Mouse (Mus musculus): Measurements from ENCODE around the gene A630095N17Rik.

Gene A630095N17Rik

DNA sequence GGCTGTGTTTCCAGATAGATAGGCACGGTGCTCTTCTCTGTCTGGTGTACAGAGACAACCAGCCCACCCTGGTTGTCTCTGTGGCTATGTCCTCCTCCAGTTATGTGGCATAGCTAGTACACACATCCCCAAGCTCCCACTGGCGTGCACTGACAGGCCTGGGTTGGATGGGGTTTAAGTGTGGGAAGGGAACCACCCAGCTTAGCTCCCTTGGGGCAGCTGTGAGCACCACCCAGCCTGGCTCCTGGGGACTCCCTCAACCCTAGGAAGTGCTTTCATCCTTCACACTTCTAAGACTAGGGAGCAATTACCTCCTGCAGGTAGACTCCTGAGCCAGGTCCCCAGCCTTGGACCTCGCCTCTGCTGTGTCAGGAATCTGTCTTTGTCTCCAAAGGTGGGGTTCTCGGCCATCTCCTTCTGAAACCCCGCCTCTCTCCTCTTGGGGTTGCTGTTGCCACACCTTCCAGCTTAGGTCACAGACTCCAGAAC is at the start of gene A630095N17Rik:
Gene A630095N17Rik (minus strand): TSS at position 439 of the 489 bp plus-strand sequence.
- H3K9me3 ChIP-seq (ENCODE audit: low read length), result peaks cover 6% of the 10 kb centered on the region; the same call in 1 of the 2 replicates
- H3K4me3 ChIP-seq (replicated peaks; ENCODE audit: low read length), result no peak within 1 kb of the TSS
- H3K36me3 ChIP-seq (ENCODE audit: insufficient read depth, low read length), result peaks cover 20% of the 10 kb centered on the region
- H3K27me3 ChIP-seq (ENCODE audit: insufficient read depth, low read length), result no peaks in the 10 kb centered on the region
- TF ChIP-seq NANOG (IDR thresholded peaks at IDR 0.05; ENCODE audit: borderline replicate concordance, low read length) (no peak), POU5F1 (IDR thresholded peaks at IDR 0.05; ENCODE audit: borderline replicate concordance, low read length) (no peak), CTCF (conservative IDR thresholded peaks at IDR 0.05; ENCODE audit: low read length) (no peak)
- peaks cover 73% of the 10 kb centered on the region for H3K4me1 ChIP-seq (replicated peaks; ENCODE audit: low read depth, low read length)

DNA sequence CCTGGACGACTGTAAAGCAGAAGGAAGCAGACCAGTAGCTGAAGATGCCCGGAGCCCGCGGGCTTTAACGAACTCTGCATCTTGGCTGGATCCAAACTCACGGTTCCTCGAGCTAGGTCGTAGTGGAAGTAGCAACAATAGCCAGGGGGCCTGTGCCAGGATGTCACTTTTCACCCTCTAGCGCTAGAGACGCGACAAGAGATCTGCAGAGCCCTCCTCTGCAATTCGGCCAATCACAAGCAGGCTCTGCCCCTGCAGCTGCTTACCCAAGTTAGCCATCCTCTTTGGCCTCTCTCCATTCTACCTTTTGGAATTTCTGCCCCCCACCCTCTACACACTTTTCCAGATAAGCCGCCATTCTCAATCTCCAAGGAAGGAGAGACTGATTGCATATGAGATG is 46.3 kb upstream of the A630095N17Rik start, which contains the start of gene Resp18:
Gene Resp18 (minus strand): TSS at position 188 of the 400 bp plus-strand sequence.
- peaks cover 51% of the 10 kb centered on the region for H3K27me3 ChIP-seq (ENCODE audit: insufficient read depth, low read length)
- peak within 1 kb of the TSS; percentile 65 for H3K4me3 ChIP-seq (replicated peaks; ENCODE audit: low read length)
- H3K36me3 ChIP-seq (ENCODE audit: insufficient read depth, low read length), result no peaks in the 10 kb centered on the region
- H3K9me3 ChIP-seq (ENCODE audit: low read length), result peaks cover 14% of the 10 kb centered on the region
- peaks cover 21% of the 10 kb centered on the region for H3K4me1 ChIP-seq (replicated peaks; ENCODE audit: low read depth, low read length)
- TF ChIP-seq NANOG (IDR thresholded peaks at IDR 0.05; ENCODE audit: borderline replicate concordance, low read length) (no peak), CTCF (conservative IDR thresholded peaks at IDR 0.05; ENCODE audit: low read length) (no peak), POU5F1 (IDR thresholded peaks at IDR 0.05; ENCODE audit: borderline replicate concordance, low read length) (no peak)

DNA sequence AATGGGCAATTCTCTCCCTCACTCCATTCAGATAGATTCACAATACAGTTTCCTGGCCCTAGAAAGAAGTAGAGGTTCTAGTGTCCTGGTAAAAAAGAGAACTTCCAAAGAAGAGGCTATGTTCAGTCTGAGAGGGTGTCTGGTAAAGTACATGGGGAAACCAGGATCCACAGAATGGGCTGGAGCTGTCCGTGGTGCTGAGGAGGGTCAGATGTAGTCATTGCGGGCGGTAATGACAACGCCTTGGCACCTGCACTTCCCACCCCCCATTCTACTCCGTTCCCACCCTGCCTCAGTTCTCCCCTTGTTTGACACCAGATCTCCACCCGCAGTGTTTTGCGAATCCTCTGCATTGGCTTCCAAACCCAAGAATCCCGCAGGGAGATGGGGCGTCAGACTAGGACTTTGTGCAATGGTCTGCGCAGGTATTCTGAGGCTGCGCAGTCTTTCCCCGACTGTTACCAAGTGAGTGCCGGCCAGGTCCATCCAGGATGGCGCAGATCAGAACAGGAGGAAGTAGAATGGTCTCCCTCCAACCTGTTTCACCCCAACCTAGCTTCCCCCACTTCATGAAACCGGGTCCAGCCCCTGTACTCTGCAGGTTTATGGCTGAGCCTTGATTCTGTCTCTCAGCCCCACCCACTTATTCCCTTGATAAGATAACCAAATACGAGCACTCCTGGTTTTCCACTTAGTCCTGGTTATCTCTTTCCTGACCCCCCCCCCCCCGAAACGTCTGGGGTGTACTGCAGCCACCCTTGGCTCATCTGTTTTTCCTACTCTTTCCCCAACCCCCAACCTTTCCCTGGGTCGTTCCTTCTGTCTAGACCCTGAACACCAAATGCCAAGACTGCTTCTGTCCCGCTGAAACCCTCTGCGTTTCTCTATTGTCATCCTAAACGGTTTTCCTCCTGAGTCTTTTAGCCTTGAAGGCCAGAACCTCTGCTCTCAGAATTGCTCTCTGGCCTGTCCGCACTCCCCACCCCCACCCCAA is 45.6 kb upstream of the A630095N17Rik start:
- H3K36me3 ChIP-seq (ENCODE audit: insufficient read depth, low read length), result no peaks in the 10 kb centered on the region
- TF ChIP-seq NANOG (IDR thresholded peaks at IDR 0.05; ENCODE audit: borderline replicate concordance, low read length) (no peak), POU5F1 (IDR thresholded peaks at IDR 0.05; ENCODE audit: borderline replicate concordance, low read length) (no peak), CTCF (conservative IDR thresholded peaks at IDR 0.05; ENCODE audit: low read length) (no peak)
- H3K4me1 ChIP-seq (replicated peaks; ENCODE audit: low read depth, low read length), result peaks cover 15% of the 10 kb centered on the region
- peaks cover 14% of the 10 kb centered on the region for H3K9me3 ChIP-seq (ENCODE audit: low read length)
- H3K27me3 ChIP-seq (ENCODE audit: insufficient read depth, low read length), result peaks cover 54% of the 10 kb centered on the region
- peak overlapping the region; percentile 65 for H3K4me3 ChIP-seq (replicated peaks; ENCODE audit: low read length)

DNA sequence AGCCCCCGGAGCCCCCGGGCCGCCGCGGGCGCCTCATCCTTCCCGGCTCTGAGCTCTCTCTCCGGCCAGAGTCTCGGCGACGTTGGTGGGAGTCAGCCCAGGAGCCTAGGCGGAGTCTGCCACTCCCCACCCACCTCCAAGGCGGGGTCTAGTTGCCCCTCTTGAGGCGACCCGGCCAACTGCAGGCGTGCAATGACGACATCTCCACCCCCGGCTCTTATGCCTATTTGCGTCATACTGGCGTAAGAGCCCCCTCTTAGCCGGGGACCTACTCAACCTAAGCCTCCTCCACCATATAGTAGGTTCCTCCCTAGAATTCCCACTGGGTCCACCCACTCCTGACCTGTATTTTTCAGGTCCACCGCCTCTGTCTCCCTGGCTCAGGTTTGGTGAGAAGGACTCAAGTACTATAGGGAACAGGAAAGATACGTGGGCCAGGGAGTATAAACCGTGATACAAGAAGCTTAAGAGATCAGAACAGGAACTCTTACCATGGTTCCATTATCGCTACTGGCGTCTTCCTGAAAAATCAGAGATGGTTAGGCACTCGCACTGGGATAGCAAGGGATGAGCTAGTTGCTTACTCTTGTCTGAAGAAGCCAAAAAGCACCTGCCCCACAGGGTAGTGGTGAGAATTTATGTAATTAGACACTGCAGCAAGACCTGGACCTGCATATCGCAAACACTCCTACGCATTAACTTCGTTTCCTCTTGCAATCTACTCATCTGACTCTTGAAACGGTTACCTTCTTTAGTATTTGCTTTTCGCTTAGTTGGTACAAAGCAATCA is 32.4 kb upstream of the A630095N17Rik start, which contains the start of gene Ptprn:
Gene Ptprn (minus strand): TSS at position 412 of the 790 bp plus-strand sequence.
- H3K4me3 ChIP-seq (replicated peaks; ENCODE audit: low read length), result peak within 1 kb of the TSS; percentile 80
- H3K36me3 ChIP-seq (ENCODE audit: insufficient read depth, low read length), result no peaks in the 10 kb centered on the region
- TF ChIP-seq CTCF (conservative IDR thresholded peaks at IDR 0.05; ENCODE audit: low read length) (0 out of 2 replicates have a peak, but pooled peaks have one; percentile 10), POU5F1 (IDR thresholded peaks at IDR 0.05; ENCODE audit: borderline replicate concordance, low read length) (no peak), NANOG (IDR thresholded peaks at IDR 0.05; ENCODE audit: borderline replicate concordance, low read length) (no peak)
- peaks cover 41% of the 10 kb centered on the region for H3K27me3 ChIP-seq (ENCODE audit: insufficient read depth, low read length)
- peaks cover 19% of the 10 kb centered on the region for H3K4me1 ChIP-seq (replicated peaks; ENCODE audit: low read depth, low read length)
- H3K9me3 ChIP-seq (ENCODE audit: low read length), result no peaks in the 10 kb centered on the region

DNA sequence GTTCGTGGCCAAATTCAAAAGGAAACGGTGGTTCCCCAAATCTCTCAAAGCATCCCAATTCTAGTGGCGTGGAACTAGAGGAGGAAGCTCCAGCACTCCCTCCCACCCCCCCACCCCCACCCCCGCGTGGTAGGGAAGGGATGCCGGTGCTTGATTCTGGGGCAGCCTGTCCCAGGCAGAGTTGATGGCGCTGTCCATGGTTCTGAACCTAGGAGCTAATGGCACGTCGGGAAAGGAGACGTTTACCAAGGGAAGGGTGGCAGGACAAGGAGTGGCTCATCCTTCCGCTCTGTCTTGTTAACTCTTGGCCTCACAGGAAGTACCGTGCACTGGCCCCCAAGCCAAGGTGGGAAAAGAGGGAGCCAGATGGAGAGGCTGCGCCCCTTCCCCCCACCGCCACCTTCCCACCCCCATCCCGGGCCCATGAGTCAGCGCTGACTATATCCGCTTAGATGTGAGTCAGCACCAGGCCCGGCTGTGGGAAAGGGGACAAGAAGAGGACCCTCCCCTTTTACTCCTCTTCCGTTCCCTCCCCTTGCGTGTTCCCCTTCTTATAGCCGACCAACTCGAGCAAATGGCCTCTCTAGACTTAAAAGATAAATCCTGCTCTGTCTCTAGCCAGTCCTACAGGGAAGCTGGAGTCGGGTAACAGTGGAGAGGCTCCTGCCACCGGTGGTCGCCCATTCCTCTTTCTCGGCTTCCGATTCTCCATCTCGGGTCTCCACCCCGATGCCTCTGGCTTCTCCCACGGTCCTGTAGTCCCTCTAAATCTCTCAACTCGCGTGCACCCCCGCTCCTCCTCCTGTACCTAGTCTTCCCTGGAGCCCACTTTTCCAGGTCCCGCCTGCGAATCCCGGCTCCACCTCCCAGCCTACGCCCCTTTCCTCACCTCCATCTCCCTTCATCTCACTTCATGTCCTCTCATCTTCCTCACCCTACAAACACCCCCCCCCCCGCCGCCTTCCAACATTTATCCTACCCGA is 31.4 kb upstream of the A630095N17Rik start:
- Histone ChIP-seq H3K27me3 (ENCODE audit: insufficient read depth, low read length) (peaks cover 33% of the 10 kb centered on the region), H3K9me3 (ENCODE audit: low read length) (no peaks in the 10 kb centered on the region), H3K4me1 (replicated peaks; ENCODE audit: low read depth, low read length) (peaks cover 19% of the 10 kb centered on the region), H3K36me3 (ENCODE audit: insufficient read depth, low read length) (no peaks in the 10 kb centered on the region), H3K4me3 (replicated peaks; ENCODE audit: low read length) (peak overlapping the region; percentile 80)
- TF ChIP-seq CTCF (conservative IDR thresholded peaks at IDR 0.05; ENCODE audit: low read length) (no peak), NANOG (IDR thresholded peaks at IDR 0.05; ENCODE audit: borderline replicate concordance, low read length) (no peak), POU5F1 (IDR thresholded peaks at IDR 0.05; ENCODE audit: borderline replicate concordance, low read length) (no peak)

DNA sequence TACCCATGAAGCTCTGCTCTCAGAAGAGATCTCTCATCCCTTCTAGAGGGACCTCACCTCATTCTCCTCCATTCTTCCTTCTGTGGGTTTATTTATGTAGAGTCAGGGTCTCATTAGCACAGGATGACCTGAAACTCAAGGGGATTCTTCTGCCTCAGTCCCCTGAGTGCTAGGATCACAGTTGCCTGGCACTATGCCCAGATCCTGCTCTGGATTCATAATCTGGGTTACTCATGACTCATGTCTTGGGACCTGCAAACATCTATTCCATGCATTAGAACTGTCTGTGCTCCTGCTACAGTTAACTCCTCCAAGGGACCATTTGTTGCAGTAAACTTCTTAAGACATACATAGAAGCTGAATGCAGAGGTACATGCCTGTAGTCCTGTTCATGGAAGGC is 29.4 kb upstream of the A630095N17Rik start:
- Histone ChIP-seq H3K9me3 (ENCODE audit: low read length) (no peaks in the 10 kb centered on the region), H3K4me3 (replicated peaks; ENCODE audit: low read length) (no peak overlapping the region), H3K4me1 (replicated peaks; ENCODE audit: low read depth, low read length) (peaks cover 19% of the 10 kb centered on the region), H3K36me3 (ENCODE audit: insufficient read depth, low read length) (no peaks in the 10 kb centered on the region), H3K27me3 (ENCODE audit: insufficient read depth, low read length) (peaks cover 36% of the 10 kb centered on the region)
- no peak for TF ChIP-seq POU5F1 (IDR thresholded peaks at IDR 0.05; ENCODE audit: borderline replicate concordance, low read length)
- no peak for TF ChIP-seq NANOG (IDR thresholded peaks at IDR 0.05; ENCODE audit: borderline replicate concordance, low read length)
- TF ChIP-seq CTCF (conservative IDR thresholded peaks at IDR 0.05; ENCODE audit: low read length), result no peak

DNA sequence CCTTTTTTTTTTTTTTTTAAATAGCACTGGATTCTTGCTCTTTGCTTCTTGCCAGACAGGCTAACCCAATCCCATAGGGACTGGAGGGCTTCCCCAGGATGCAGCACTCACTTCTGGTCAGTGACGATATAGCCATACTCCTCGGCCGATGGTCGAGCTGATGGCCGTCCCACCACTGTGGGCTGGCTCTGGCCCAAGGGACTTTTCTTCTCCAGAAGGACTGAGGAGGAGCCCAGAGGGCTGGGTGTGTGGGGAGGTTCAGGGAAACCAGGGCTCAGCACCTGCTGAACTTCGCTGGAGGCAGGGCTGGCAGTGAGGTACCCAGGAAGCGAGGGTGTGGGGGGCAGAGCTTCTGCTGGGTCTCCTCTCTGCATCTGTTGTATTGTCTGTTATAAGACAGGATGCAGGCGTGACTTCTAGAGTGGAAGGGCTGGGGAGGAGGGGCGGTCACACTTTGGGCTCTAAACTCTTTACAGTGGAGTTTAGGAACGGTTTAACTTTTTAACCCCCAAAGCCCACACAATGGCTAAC is 23.7 kb upstream of the A630095N17Rik start:
- H3K27me3 ChIP-seq (ENCODE audit: insufficient read depth, low read length), result peaks cover 9% of the 10 kb centered on the region
- TF ChIP-seq CTCF (conservative IDR thresholded peaks at IDR 0.05; ENCODE audit: low read length) (no peak), NANOG (IDR thresholded peaks at IDR 0.05; ENCODE audit: borderline replicate concordance, low read length) (no peak), POU5F1 (IDR thresholded peaks at IDR 0.05; ENCODE audit: borderline replicate concordance, low read length) (no peak)
- H3K4me1 ChIP-seq (replicated peaks; ENCODE audit: low read depth, low read length), result peaks cover 35% of the 10 kb centered on the region
- H3K4me3 ChIP-seq (replicated peaks; ENCODE audit: low read length), result no peak overlapping the region
- H3K36me3 ChIP-seq (ENCODE audit: insufficient read depth, low read length), result no peaks in the 10 kb centered on the region
- H3K9me3 ChIP-seq (ENCODE audit: low read length), result no peaks in the 10 kb centered on the region
